Mouse (Mus musculus) brain, adult 2 months (tissue): ENCODE measurements around the gene Tubal3.
A peak's percentile ranks its signal among the peaks of the same experiment; 100 is the strongest.
"Not testable (repeated sequence)": the region's sequence is repeated elsewhere in the genome, so short reads cannot be mapped to it uniquely, and the experiment has no call there.

Experiments
- DNase-seq: peaks from one replicate; pipeline ENCODE4 v3.0.0; 2011; ENCODE audit warnings: low read depth, low spot score

Gene Tubal3

GRCm38 (mm10) chr13:3917571-3918311, at the start of gene Tubal3, which contains the start of gene Net1:
Gene Tubal3 (plus strand): TSS chr13:3918274.
Gene Net1 (minus strand): TSS chr13:3918220.
- DNase-seq: peak; percentile 91

DNA sequence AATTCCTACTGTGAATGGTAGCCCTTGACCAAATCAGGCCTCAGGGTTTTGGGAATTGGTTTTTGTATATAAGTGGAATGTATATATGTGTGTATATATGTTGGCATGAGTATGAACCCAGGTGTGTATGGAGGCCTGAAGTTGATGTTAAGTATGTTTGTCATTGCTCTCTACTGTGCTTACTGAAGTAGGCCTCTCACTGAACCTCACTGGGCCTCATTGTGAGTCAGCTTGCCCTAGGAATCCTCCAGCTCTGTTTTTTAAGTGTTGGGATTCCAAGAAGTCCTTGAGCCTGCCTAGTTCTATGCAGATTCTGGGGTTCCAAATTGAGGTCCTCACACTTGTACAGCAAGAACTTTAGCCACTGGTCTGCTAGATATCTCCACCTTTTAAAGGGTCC, 48.2 kb upstream of the Tubal3 start:
- DNase-seq: no peak

DNA sequence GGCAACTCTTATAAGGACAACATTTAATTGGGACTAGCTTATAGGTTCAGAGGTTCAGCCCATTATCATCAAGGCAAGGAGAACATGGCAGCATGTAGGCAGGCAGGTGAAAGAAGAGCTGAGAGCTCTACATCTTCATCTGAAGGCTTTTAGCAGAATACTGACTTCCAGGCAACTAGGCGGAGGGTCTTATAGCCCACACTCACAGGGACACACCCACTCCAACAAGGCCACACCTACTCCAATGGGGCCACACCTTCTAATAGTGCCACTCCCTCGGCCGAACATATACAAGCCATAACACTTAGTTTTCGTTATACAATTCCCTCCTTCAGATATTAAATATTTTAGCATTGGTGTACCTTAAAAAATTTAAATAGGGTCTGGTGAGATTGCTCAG, 45.2 kb upstream of the Tubal3 start:
- no peak for DNase-seq

GRCm38 (mm10) chr13:3876448-3876847, 41.6 kb upstream of the Tubal3 start:
- peak; percentile 46 for DNase-seq

GRCm38 (mm10) chr13:3877185-3877584, 40.9 kb upstream of the Tubal3 start:
- DNase-seq: no peak

DNA sequence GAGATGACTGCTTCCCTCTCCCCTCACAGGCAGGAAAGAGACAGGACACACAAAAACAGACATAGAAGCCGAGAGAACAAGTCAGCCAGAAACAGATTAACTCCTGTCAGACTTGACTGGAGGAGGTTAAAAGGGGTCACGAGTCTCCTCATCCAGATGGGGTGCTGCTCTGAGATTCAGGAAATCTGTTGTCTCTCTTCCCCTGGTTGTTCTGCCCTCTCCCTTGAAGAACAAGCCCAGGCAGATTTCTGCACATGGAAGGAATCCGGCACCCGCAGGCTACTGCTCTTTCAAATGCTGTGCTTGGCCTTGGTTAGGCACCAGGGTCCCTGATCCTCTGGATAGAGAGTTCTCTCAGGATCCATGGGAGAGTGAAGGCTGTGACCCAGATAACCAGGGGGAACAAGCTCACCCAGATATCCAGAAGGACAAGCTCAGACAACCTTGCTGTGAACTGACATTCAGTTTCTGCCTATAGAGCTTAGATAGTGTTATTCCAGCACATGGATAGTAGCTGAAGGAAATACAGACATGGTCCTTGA, 40.3 kb upstream of the Tubal3 start:
- no peak for DNase-seq

DNA sequence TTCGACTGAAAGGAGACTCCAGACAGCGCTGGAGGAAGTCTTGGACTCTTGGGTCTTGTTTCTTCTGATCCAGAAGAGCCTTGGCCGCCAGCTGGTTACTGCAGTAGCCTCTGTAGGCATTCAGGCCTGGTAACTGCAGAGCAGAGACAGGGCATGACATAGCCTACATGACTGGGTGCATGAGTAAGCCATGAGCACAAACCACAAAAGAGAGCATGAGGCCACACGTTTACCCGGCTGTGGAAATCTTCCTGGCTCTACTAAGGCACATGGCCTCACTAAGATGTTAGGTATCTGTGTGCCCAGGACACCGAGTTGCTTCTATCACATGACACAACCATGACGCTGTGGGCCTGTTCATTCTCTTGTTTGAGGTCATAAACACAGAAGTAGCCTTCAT, 31.4 kb upstream of the Tubal3 start:
- DNase-seq: no peak

- DNase-seq: no peak
Observed at GRCm38 (mm10) chr13:3889111-3889510, 29.0 kb upstream of the Tubal3 start.

DNA sequence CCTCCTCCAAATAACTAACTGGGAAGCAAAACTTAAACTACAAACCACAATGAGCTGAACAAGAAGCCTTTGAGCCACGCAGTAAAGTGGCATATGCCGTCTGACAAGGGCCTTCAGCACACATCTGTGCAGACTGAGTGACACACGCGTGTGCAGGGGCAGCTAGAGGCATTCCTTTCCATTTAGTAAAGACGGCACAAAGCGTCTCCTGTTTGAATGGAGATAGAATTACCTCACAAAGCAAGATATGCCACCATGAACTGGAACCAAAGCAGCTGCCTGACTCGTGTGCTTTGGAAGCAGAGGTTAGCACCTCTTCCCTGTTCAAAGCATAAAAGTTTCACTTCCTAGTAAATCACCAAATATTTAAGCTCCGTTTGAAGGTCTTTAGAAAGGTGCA, 28.0 kb upstream of the Tubal3 start:
- no peak for DNase-seq

DNA sequence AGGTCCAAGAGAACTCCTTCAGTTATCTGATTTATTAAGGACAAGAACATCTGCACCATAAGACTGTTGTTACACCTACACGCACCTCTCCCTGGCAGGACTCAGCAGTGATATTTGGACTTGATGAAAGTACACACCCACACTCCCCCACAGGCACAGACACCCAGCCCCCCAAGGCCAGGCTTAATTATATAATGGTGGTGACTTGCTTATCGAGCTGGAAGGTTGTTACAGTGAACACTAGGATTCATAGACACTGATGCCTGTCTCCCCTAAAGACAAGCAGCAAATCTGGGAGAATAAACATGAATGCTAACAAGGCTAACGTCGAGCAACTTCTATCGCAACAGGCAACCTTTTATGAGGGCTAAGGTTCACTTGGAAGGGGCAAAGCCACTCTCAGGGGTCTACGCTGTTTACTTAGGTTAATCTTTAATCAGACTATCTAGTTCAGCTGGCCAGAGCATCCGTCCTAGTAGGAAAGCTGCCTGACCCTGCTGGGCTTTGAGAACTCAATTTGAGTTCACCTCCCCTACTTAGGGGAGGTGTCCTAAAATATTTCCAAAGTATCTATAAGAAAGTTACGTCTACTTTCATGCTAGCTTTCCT, 26.5 kb upstream of the Tubal3 start:
- peak; percentile 42 for DNase-seq

- peak; percentile 5 for DNase-seq
Observed at GRCm38 (mm10) chr13:3892601-3893000, 25.5 kb upstream of the Tubal3 start.

DNA sequence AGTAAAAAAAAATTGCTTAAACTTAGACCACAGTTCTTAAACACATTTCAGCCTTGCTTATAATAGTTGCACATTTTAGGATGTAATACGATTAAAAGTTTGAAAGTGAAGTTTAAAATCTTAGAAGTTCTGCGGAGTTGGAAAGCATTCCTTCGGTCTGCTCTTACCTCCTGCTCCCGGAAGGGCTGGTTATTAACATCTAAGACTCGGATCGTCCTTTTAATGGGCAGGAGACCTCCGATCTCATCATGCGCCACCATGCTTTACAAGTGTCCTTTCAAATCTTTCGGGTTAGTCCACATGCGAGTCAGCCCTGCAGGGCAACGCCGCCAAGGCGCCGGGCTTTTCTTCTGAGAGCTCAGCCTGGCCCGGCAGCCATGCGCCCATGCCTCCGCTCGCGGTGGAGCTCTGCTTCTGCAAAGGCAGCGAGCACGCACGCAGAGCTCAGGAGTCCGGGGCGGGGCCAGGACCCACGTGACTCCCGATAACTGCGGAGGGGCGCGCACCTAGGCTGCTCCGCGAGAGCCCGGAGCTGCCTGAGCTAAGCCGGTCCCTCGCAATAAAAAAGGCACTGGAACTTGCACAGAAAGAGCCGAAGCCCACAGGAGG, 24.8 kb upstream of the Tubal3 start:
- peak; percentile 94 for DNase-seq

- DNase-seq: no peak
Observed at GRCm38 (mm10) chr13:3894549-3894948, 23.5 kb upstream of the Tubal3 start.

- DNase-seq: no peak
Observed at GRCm38 (mm10) chr13:3895397-3895980, 22.6 kb upstream of the Tubal3 start.

GRCm38 (mm10) chr13:3896032-3896431, 22.0 kb upstream of the Tubal3 start:
- no peak for DNase-seq

GRCm38 (mm10) chr13:3896913-3897312, 21.2 kb upstream of the Tubal3 start:
- peak; percentile 89 for DNase-seq

GRCm38 (mm10) chr13:3898202-3898601, 19.9 kb upstream of the Tubal3 start:
- not testable (repeated sequence) for DNase-seq

GRCm38 (mm10) chr13:3899301-3899700, 18.8 kb upstream of the Tubal3 start:
- no peak for DNase-seq

DNA sequence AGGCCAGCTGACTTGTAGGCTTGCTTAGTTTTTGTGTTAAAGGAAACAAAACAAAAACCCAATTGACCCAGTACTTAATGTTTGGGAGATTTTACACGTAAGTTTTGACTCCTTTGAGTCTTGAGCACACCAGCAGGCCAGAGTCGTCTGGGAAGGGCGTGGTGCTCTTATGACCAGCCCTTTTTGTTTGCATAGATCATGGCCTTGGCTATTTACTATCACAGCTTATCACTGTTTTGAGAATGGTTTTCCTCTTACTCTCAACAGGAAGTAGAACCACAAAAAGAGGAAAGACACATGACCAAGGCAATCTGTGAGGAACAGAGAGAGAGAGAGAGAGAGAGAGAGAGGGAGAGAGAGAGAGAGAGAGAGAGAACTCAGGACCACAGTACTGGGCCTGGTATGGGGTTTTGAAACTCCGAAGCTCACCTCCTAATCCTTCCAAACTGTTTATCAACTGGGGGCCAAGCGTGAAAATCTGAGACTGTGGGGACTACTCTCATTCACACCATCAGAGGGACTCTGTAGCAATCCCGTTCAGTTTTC, 10.8 kb upstream of the Tubal3 start:
- no peak for DNase-seq

DNA sequence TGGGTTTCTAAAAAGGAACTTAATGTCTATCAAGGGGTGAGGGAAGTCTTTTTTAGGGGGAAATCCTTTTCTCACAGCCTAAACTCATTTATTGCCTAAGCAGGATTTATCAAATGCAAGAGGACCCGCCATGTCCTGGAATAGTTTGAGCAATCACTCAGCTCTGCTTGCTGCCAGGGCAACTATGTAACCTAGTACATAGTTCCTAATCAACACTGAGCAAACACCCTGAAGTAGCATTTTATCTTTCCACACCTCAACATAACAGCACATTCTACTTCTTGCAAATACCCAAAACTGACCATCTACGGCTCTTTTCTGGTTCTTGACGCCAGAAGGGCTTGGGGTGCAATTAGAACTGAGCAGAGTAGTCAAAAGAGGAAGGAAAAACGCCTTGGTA, 9.8 kb upstream of the Tubal3 start:
- DNase-seq: no peak

- no peak for DNase-seq
Observed at GRCm38 (mm10) chr13:3910356-3910755, 7.7 kb upstream of the Tubal3 start.

DNA sequence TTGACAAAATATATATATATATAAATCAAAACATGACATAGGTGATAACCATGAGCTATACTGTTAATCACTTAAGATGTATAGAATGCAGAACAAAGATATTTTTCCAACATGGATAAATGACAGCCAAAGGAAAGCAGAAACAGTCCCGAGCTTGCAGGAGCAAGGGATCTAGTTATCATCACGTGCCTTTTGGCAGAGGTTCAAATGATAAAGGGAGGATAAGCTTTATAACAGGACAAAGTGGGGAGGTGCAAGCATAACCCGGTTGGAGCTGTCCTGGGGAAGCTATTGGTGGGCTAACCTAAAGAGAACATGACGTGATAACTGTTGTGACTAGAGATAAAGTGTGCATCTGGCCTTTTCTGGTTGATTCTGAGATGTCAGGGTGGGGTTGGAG, 4.6 kb upstream of the Tubal3 start:
- DNase-seq: no peak
